Comparison of ENCODE assay signal across 9 mouse cellular contexts in the genomic region with DNA sequence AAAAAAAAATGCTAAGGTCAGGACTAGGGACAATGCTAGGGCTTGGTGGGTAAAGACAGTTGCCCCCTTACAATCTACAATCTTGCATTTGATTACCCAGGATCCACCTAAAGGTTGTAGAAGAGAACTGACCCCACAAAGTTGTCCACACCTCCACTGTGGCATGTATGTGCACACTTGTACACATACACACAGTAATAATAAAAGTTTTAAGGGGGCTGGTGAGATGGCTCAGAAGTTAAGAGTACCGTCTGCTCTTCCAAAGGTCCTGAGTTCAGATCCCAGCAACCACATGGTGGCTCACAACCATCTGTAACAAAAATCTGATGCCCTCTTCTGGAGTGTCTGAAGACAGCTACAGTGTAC. TPM values are rescaled to one million over a fixed set of nuclear protein-coding genes. Genes with fewer than 3 reads are reported as not detected.
A peak's percentile ranks its signal among the peaks of the same experiment; 100 is the strongest.
DNase-seq lines count a peak whose midpoint lies in the region; ATAC-seq and TF ChIP-seq lines count a peak whose summit lies in the region.
"Had no signal": no experiment of that assay in that cellular context is flagged by ENCODE, and none has a peak within 500 bp of the region (broad histone marks: within the 10 kb centered on the region; RNA-seq: fewer than 3 reads in every experiment).

No protein-coding gene starts in this region.

- H3K4me3 ChIP-seq in gastrocnemius, adult 2 months, result peak overlapping the region; percentile 87
- peak overlapping the region; percentile 82 for H3K4me3 ChIP-seq in midbrain, embryonic 10.5 days
- no peak overlapping the region for H3K4me3 ChIP-seq in midbrain, embryonic 11.5 days (ENCODE audit: low read depth, low read length)
- 0 out of 2 replicates have a peak overlapping the region, but pooled peaks have one; percentile 93 for H3K4me3 ChIP-seq in limb, embryonic 10.5 days
- H3K4me3 ChIP-seq in neural tube, embryonic 13.5 days, result no peak overlapping the region

- 96% methylated on average over 1 of the region's 1 CpGs for WGBS in midbrain, embryonic 10.5 days
- 76% methylated on average over 1 of the region's 1 CpGs for WGBS in midbrain, embryonic 11.5 days
- WGBS in limb, embryonic 10.5 days, result 86% methylated on average over 1 of the region's 1 CpGs
- WGBS in neural tube, embryonic 13.5 days, result 86% methylated on average over 1 of the region's 1 CpGs

- intact Hi-C loops in gastrocnemius, adult 2 months (cut with DNase I), result no loop called here
- intact Hi-C loops in gastrocnemius, postnatal 14 days (cut with DNase I; ENCODE audit: low total_unique reads), result no loop called here

- H3K9me3 ChIP-seq in midbrain, embryonic 10.5 days (replicated peaks), result no peaks in the 10 kb centered on the region
- H3K9me3 ChIP-seq in midbrain, embryonic 11.5 days (ENCODE audit: control insufficient read depth, low read length), result no peaks in the 10 kb centered on the region
- H3K9me3 ChIP-seq in limb, embryonic 10.5 days (replicated peaks), result no peaks in the 10 kb centered on the region
- H3K9me3 ChIP-seq in neural tube, embryonic 13.5 days, result no peaks in the 10 kb centered on the region

- no peak for DNase-seq in gastrocnemius, adult 2 months
- DNase-seq in gastrocnemius, postnatal 10 days, result no peak
- DNase-seq in midbrain, embryonic 10.5 days (ENCODE audit: low spot score), result no peak
- DNase-seq in midbrain, embryonic 11.5 days (ENCODE audit: low spot score, missing footprints), result no peak
- no peak for DNase-seq in limb, embryonic 10.5 days (ENCODE audit: low spot score)
- DNase-seq in layer of hippocampus, adult 9-10 months (ENCODE audit: low spot score), result no peak
- DNase-seq in gastrocnemius, postnatal 14 days, result no peak
- DNase-seq: right cerebral cortex, postnatal 4 days had no signal

- H3K36me3 ChIP-seq in midbrain, embryonic 10.5 days, result peaks cover 14% of the 10 kb centered on the region
- H3K36me3 ChIP-seq in midbrain, embryonic 11.5 days (ENCODE audit: control insufficient read depth, insufficient read depth, low read length), result peaks cover 4% of the 10 kb centered on the region; the same call in 1 of the 2 replicates
- H3K36me3 ChIP-seq in limb, embryonic 10.5 days, result peaks cover 14% of the 10 kb centered on the region
- H3K36me3 ChIP-seq in neural tube, embryonic 13.5 days, result peaks cover 7% of the 10 kb centered on the region

- no peak overlapping the region for H3K9ac ChIP-seq in midbrain, embryonic 11.5 days (ENCODE audit: low read length)
- no peak overlapping the region for H3K9ac ChIP-seq in neural tube, embryonic 13.5 days

- H3K4me1 ChIP-seq in midbrain, embryonic 10.5 days, result peaks cover 18% of the 10 kb centered on the region
- H3K4me1 ChIP-seq in midbrain, embryonic 11.5 days (ENCODE audit: control insufficient read depth, insufficient read depth, low read length), result peaks cover 10% of the 10 kb centered on the region
- H3K4me1 ChIP-seq in limb, embryonic 10.5 days, result peaks cover 15% of the 10 kb centered on the region
- H3K4me1 ChIP-seq in neural tube, embryonic 13.5 days (replicated peaks), result peaks cover 19% of the 10 kb centered on the region

- H3K27me3 ChIP-seq in midbrain, embryonic 10.5 days (ENCODE audit: low read depth, poor library complexity, severe bottlenecking), result no peaks in the 10 kb centered on the region
- H3K27me3 ChIP-seq in midbrain, embryonic 11.5 days (ENCODE audit: control insufficient read depth, insufficient read depth, low read length), result no peaks in the 10 kb centered on the region
- H3K27me3 ChIP-seq in limb, embryonic 10.5 days (ENCODE audit: low read depth, poor library complexity, severe bottlenecking), result no peaks in the 10 kb centered on the region
- no peaks in the 10 kb centered on the region for H3K27me3 ChIP-seq in neural tube, embryonic 13.5 days

- H3K4me2 ChIP-seq in midbrain, embryonic 11.5 days, result no peak overlapping the region; the same call in 1 of the 2 replicates
- H3K4me2 ChIP-seq in neural tube, embryonic 13.5 days, result peak overlapping the region; percentile 78

- no peak for TF ChIP-seq CTCF in gastrocnemius, adult 2 months (IDR thresholded peaks at IDR 0.05)

- H3K27ac ChIP-seq in gastrocnemius, adult 2 months, result peak overlapping the region; percentile 97
- no peak overlapping the region for H3K27ac ChIP-seq in midbrain, embryonic 10.5 days (replicated peaks)
- H3K27ac ChIP-seq in midbrain, embryonic 11.5 days (ENCODE audit: low read depth, low read length), result no peak overlapping the region
- H3K27ac ChIP-seq in limb, embryonic 10.5 days, result no peak overlapping the region; the same call in 1 of the 2 replicates
- no peak overlapping the region for H3K27ac ChIP-seq in neural tube, embryonic 13.5 days (replicated peaks)

- ATAC-seq in midbrain, embryonic 11.5 days (ENCODE audit: low FRiP score), result no peak
- no peak for ATAC-seq in neural tube, embryonic 13.5 days (ENCODE audit: low read depth)

RNA-seq across cellular contexts. Expression of gene Stt3a, which starts 1.6 kb away (rescaled TPM):
- 10 to 100 TPM; 34.3 to 46.0 TPM for total RNA-seq in gastrocnemius, adult 2 months (2021)
- total RNA-seq in gastrocnemius, postnatal 10 days (2021), result 10 to 100 TPM; 77.5 to 91.3 TPM
- polyA plus RNA-seq in midbrain, embryonic 10.5 days (2016; fragmentation: Nextera tagmentation; extraction: Ambion mirVana), result 160 and 167 TPM in 2 replicates
- 155 and 175 TPM in 2 replicates for polyA plus RNA-seq in midbrain, embryonic 11.5 days (2014; fragmentation: Nextera tagmentation; extraction: Ambion mirVana)
- 169 and 198 TPM in 2 replicates for polyA plus RNA-seq in limb, embryonic 10.5 days (2016; fragmentation: Nextera tagmentation; extraction: Ambion mirVana)
- polyA plus RNA-seq in neural tube, embryonic 13.5 days (2015; fragmentation: Nextera tagmentation; extraction: Ambion mirVana), result 97.2 and 119 TPM in 2 replicates
- total RNA-seq in gastrocnemius, postnatal 14 days (2021), result 10 to 100 TPM; 51.7 to 69.5 TPM

RNA-seq across cellular contexts. Expression of gene Ei24, which starts 28.2 kb away (rescaled TPM):
- 10 to 100 TPM; 78.2 to 79.3 TPM for total RNA-seq in gastrocnemius, adult 2 months (2021)
- 10 to 100 TPM; 46.6 to 56.8 TPM for total RNA-seq in gastrocnemius, postnatal 10 days (2021)
- polyA plus RNA-seq in midbrain, embryonic 10.5 days (2016; fragmentation: Nextera tagmentation; extraction: Ambion mirVana), result 93.0 and 94.2 TPM in 2 replicates
- 70.3 TPM in 2 replicates for polyA plus RNA-seq in midbrain, embryonic 11.5 days (2014; fragmentation: Nextera tagmentation; extraction: Ambion mirVana)
- 84.3 and 91.1 TPM in 2 replicates for polyA plus RNA-seq in limb, embryonic 10.5 days (2016; fragmentation: Nextera tagmentation; extraction: Ambion mirVana)
- polyA plus RNA-seq in neural tube, embryonic 13.5 days (2015; fragmentation: Nextera tagmentation; extraction: Ambion mirVana), result 126 and 127 TPM in 2 replicates
- 10 to 100 TPM; 51.7 to 56.9 TPM for total RNA-seq in gastrocnemius, postnatal 14 days (2021)

RNA-seq across cellular contexts. Expression of gene Chek1, which starts 42.2 kb away (rescaled TPM):
- total RNA-seq in gastrocnemius, adult 2 months (2021), result under 1 TPM in 1 of 2 experiments, not detected in 1; 0.70 TPM
- total RNA-seq in gastrocnemius, postnatal 10 days (2021), result 1 to 10 TPM; 3.2 to 4.7 TPM
- polyA plus RNA-seq in midbrain, embryonic 10.5 days (2016; fragmentation: Nextera tagmentation; extraction: Ambion mirVana), result 52.4 and 59.6 TPM in 2 replicates
- 62.8 and 64.2 TPM in 2 replicates for polyA plus RNA-seq in midbrain, embryonic 11.5 days (2014; fragmentation: Nextera tagmentation; extraction: Ambion mirVana)
- polyA plus RNA-seq in limb, embryonic 10.5 days (2016; fragmentation: Nextera tagmentation; extraction: Ambion mirVana), result 55.4 and 64.2 TPM in 2 replicates
- polyA plus RNA-seq in neural tube, embryonic 13.5 days (2015; fragmentation: Nextera tagmentation; extraction: Ambion mirVana), result 9.5 and 10.3 TPM in 2 replicates
- 1 to 10 TPM; 1.4 to 2.1 TPM for total RNA-seq in gastrocnemius, postnatal 14 days (2021)

RNA-seq across cellular contexts. Expression of gene Fez1, which starts 52.6 kb away (rescaled TPM):
- total RNA-seq in gastrocnemius, adult 2 months (2021), result 1 to 10 TPM; 4.2 to 4.7 TPM
- 1 to 10 TPM; 4.4 to 6.5 TPM for total RNA-seq in gastrocnemius, postnatal 10 days (2021)
- polyA plus RNA-seq in midbrain, embryonic 10.5 days (2016; fragmentation: Nextera tagmentation; extraction: Ambion mirVana), result 232 and 306 TPM in 2 replicates
- 385 and 411 TPM in 2 replicates for polyA plus RNA-seq in midbrain, embryonic 11.5 days (2014; fragmentation: Nextera tagmentation; extraction: Ambion mirVana)
- 10.0 and 10.1 TPM in 2 replicates for polyA plus RNA-seq in limb, embryonic 10.5 days (2016; fragmentation: Nextera tagmentation; extraction: Ambion mirVana)
- polyA plus RNA-seq in neural tube, embryonic 13.5 days (2015; fragmentation: Nextera tagmentation; extraction: Ambion mirVana), result 613 and 615 TPM in 2 replicates
- 1 to 10 TPM; 2.3 to 3.7 TPM for total RNA-seq in gastrocnemius, postnatal 14 days (2021)

Comparison
In these comparisons a context has a peak if more than half of its experiments do, and no peak if none do; other contexts are left out.
1. H3K4me3 ChIP-seq: peak in gastrocnemius, adult 2 months (single experiment), midbrain, embryonic 10.5 days (single experiment) and limb, embryonic 10.5 days (single experiment); none in midbrain, embryonic 11.5 days (single experiment) and neural tube, embryonic 13.5 days (single experiment).